Comparison of ENCODE assay signal across 8 mouse cellular contexts in genomic region chr12:110277259-110277964, GRCm38 (mm10). TPM values are rescaled to one million over a fixed set of nuclear protein-coding genes. Genes with fewer than 3 reads are reported as not detected.
DNase-seq lines count a peak whose midpoint lies in the region; ATAC-seq and TF ChIP-seq lines count a peak whose summit lies in the region.

No protein-coding gene starts in this region.

- no peak overlapping the region for H3K27ac ChIP-seq in layer of hippocampus, adult 2 months
- no peak overlapping the region for H3K27ac ChIP-seq in forebrain, embryonic 13.5 days
- H3K27ac ChIP-seq in limb, embryonic 13.5 days = no peak overlapping the region
- no peak overlapping the region for H3K27ac ChIP-seq in small intestine, adult 2 months (ENCODE audit: insufficient read depth, low read depth, low read length)

- H3K4me1 ChIP-seq in forebrain, embryonic 13.5 days = peaks cover 18% of the 10 kb centered on the region
- peaks cover 23% of the 10 kb centered on the region for H3K4me1 ChIP-seq in limb, embryonic 13.5 days
- no peaks in the 10 kb centered on the region; the same call in 1 of the 2 replicates for H3K4me1 ChIP-seq in small intestine, adult 2 months (ENCODE audit: control insufficient read depth, insufficient read depth, insufficient read length, low read length)

- H3K27me3 ChIP-seq in forebrain, embryonic 13.5 days = peaks cover 86% of the 10 kb centered on the region
- peaks cover 100% of the 10 kb centered on the region for H3K27me3 ChIP-seq in limb, embryonic 13.5 days
- H3K27me3 ChIP-seq in small intestine, adult 2 months (ENCODE audit: control insufficient read depth, insufficient read depth, low read length) = peaks cover 51% of the 10 kb centered on the region

- 2% methylated on average over 33 of the region's 33 CpGs for WGBS in forebrain, embryonic 13.5 days
- 2% methylated on average over 33 of the region's 33 CpGs for WGBS in limb, embryonic 13.5 days
- 21% methylated on average over 33 of the region's 33 CpGs for WGBS in small intestine, adult 2 months

- no peak for TF ChIP-seq POLR2A in small intestine, adult 2 months (IDR thresholded peaks at IDR 0.05; ENCODE audit: low read depth, low read length)

- DNase-seq in layer of hippocampus, adult 2 months (ENCODE audit: low spot score in 2 of 2) = no peak
- DNase-seq in layer of hippocampus, postnatal 14 days (ENCODE audit: low spot score in 2 of 2) = no peak
- no peak for DNase-seq in thymus, postnatal 10 days (ENCODE audit: low spot score in 2 of 2)
- no peak for DNase-seq in embryo, embryonic 9.5 days (ENCODE audit: extremely low spot score)
- no peak for DNase-seq in urinary bladder, postnatal 14 days (ENCODE audit: low spot score)

- H3K4me2 ChIP-seq in forebrain, embryonic 13.5 days = peak overlapping the region; percentile 68
- peak overlapping the region; percentile 80 for H3K4me2 ChIP-seq in limb, embryonic 13.5 days (replicated peaks)

- ATAC-seq in forebrain, embryonic 13.5 days = no peak
- ATAC-seq in limb, embryonic 13.5 days (ENCODE audit: low FRiP score, low read depth) = no peak

- TF ChIP-seq CTCF in layer of hippocampus, adult 2 months (conservative IDR thresholded peaks at IDR 0.05) = no peak
- TF ChIP-seq CTCF in small intestine, adult 2 months (IDR thresholded peaks at IDR 0.05; ENCODE audit: extremely low read depth, insufficient read length, insufficient replicate concordance, low read depth, low read length) = no peak

- peak overlapping the region; percentile 26; the same call in 1 of the 2 replicates for H3K4me3 ChIP-seq in layer of hippocampus, adult 2 months
- peak overlapping the region; percentile 46 for H3K4me3 ChIP-seq in forebrain, embryonic 13.5 days
- peak overlapping the region; percentile 50 for H3K4me3 ChIP-seq in limb, embryonic 13.5 days
- H3K4me3 ChIP-seq in small intestine, adult 2 months (ENCODE audit: low read depth, low read length) = peak overlapping the region; percentile 1; the same call in 1 of the 2 replicates

- no peaks in the 10 kb centered on the region for H3K9me3 ChIP-seq in forebrain, embryonic 13.5 days (replicated peaks)
- H3K9me3 ChIP-seq in limb, embryonic 13.5 days = no peaks in the 10 kb centered on the region

- H3K36me3 ChIP-seq in forebrain, embryonic 13.5 days (ENCODE audit: poor library complexity, severe bottlenecking) = no peaks in the 10 kb centered on the region
- no peaks in the 10 kb centered on the region for H3K36me3 ChIP-seq in limb, embryonic 13.5 days
- H3K36me3 ChIP-seq in small intestine, adult 2 months (ENCODE audit: control insufficient read depth, insufficient read depth, low read length) = no peaks in the 10 kb centered on the region

- H3K9ac ChIP-seq in forebrain, embryonic 13.5 days = peak overlapping the region; percentile 48; the same call in 1 of the 2 replicates
- no peak overlapping the region for H3K9ac ChIP-seq in limb, embryonic 13.5 days

RNA-seq across cellular contexts. Expression of gene Dio3, which starts 1.5 kb away (rescaled TPM):
- 1 to 10 TPM; 4.3 to 5.9 TPM for total RNA-seq in layer of hippocampus, adult 2 months (2021)
- total RNA-seq in layer of hippocampus, postnatal 14 days (2021) = 1 to 10 TPM; 1.9 to 3.6 TPM
- 2.9 and 3.1 TPM in 2 replicates for polyA plus RNA-seq in forebrain, embryonic 13.5 days (2015; fragmentation: Nextera tagmentation; extraction: Ambion mirVana)
- 1.0 and 1.1 TPM in 2 replicates for polyA plus RNA-seq in limb, embryonic 13.5 days (2015; fragmentation: Nextera tagmentation; extraction: Ambion mirVana)
- polyA plus RNA-seq in small intestine, adult 2 months (2012; rRNA removed) = 0.14 TPM in 1 of 2 replicates, not detected in the other
